Mouse (Mus musculus): ENCODE measurements around the gene Fam167b.

Fam167b gene

DNA sequence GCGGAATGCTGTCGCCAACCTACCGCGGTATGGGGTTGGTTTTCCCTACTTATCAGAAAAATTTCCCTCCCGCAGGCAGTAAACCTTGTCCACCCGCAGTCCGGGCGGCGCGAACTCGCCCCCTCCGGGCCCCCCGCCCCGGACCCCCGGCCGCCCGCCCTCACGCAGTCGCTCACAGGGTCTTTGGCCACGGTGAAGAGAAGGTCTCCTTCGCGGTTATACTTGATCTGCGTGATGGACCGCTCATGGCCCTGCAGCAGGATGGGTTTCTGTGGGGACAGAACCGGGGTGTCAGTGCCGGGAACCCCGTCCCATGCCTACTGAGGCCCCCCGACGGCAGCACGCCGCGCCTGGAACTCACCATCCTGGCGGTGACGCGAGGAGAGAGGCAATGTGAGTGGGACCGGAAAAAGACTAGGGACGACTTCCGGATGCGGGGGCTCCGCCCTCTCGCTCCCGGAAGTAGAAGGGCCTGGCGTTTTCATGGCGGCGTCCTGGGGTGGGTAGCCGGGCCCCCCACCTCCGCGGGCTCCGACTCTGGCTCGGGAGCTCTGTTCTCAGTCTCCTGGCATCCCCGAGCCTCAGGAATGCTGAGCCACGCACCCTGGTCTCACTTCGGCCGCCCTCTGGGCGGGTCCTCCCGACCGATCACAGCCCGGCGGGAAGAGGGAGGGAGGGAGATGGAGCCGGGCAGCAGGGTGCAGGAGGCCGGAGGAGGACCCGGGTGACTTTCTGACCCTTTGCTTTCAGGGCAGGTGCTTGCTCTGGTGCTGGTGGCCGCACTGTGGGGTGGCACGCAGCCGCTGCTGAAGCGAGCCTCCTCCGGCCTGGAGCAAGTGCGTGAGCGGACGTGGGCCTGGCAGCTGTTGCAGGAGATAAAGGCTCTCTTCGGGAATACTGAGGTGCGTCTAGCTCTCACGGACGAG lies 22.1 kb upstream of the Fam167b start, which contains the start of the genes Eif3i and Tmem234:
Eif3i (minus strand) TSS at position 416 of the 926 bp plus-strand sequence.
Tmem234 (plus strand) TSS at position 436 of the 926 bp plus-strand sequence.
- DNase-seq = peak; percentile 90 to 91

DNA sequence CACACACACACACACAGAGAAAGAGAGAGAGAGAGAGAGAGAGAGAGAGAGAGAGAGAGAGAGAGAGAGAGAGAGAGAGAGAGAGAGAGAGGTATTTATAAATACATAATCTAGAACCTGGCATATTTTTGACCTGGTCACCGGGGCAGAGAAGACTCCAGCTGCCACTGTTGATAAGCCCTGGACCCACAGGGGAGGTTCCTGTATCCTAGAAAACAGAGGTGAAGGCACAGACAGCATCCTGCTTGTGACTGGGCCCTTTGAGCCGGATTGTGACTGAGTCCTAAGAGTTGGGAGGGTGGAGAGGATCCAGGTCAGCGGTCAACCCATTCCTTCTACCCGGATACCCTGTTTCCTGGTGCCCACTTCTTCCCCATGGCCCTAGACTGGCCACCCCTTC lies 10.5 kb upstream of the Fam167b start:
- no peak for DNase-seq

DNA sequence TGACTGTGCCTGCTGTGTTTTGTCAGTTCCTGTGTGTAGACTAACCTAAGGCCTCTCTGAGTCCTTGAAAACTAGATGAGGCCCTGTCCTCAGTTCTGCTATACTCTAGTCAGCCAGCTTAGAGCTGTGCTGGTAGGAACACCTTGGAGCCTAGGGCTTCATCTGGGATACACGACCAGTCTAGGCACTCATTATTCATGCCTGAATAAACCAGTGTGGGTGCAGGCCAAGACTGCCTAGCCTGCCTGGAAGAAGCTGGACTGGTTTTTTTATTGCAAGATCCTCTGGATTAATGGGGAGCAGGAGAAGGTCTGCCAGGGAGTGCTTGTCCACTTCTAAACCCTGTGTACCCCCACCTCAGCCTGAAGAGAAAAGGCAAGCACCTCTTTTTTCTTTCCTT lies 8.6 kb upstream of the Fam167b start:
- DNase-seq = no peak

DNA sequence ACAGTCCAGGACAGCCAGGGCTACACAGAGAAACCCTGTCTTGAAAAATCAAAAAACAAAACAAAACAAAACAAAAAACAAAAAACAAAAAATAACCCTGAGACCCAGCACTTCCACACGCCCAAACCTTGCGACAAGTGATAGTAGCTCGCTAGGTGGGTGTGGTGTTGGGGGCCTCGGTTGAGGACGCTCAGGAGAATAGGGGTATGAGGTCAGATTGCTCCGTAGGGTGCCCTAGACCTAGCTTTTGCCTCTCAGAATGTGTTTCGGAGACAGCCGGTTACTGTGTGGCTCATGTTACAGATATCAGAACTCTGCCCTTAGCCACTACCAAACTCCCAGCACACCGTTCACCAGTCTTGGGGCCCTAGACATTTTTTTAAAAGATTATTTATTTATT lies 7.4 kb upstream of the Fam167b start:
- no peak for DNase-seq

DNA sequence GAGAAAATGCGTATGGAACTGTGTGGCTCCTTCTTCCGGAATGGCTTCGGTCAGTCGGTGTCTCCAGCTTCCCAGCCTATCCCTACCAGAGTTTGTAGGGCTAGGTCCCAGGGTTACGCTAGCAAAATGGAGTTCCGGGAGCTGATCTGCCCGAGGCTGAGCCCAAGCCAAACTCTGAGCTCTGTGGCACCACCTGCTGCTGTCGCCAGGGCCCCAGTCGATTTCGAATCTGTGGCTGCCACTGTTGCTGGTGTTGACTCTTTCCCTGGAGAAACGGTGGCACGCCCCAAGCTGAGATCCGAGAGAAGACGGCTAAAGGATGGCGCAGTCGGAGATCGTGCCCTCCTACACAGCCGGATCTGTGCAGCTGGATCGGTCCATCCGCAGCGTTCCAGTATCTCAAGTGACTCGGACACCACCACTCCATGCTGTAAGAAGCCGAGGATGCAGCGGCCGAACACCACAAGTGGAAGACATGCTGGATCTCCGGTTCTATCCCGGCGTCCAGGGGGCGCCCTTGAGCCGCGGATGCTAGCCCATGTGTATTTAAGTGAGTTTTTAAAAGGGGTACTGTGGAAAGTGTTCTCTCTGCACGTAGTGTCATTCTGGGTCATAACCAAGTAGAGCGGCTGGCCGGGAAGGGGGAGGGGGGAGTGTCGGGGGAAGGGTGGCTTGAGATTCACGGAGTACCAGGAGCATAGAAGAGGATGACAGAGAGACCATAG lies 6.7 kb upstream of the Fam167b start:
- DNase-seq = peak; percentile 89 to 90

DNA sequence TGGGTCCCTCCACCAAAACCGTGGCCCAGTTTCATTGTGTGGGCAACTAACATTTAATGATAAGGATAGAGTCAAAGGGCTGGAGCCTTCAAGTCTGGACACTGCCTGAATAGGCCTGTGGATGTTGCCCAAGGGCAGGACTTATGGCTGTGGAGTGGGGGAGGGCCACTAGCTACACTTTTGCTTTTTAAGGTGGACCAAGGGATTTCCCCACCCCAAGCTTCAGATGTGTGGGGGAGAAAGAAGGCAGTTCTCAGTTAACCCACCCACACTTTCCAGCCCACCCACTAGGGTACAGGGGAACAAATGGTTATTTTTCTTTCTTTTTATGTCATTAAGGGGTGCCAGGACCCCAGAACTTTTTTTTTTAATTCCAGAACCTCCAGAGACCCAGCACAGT lies 6.0 kb upstream of the Fam167b start:
- no peak for DNase-seq

DNA sequence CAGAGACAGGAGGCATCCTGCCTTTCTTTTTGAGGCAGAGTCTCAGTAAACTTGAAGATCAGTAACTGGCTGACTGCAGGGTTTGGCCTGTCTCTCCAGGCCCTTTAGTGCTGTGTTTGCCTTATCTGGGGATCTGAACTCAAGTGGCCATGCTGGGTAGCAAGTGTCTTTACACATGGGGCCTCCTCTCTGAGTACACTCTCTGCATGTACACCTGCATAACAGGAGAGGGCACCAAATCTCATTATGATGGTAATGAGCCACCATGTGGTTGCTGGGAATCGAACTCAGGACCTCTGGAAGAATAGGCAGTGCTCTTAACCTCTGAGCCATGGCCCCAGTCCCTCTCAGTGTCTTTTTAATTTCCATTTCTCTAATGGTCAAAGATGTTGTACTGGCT lies 3.9 kb upstream of the Fam167b start:
- DNase-seq = no peak

DNA sequence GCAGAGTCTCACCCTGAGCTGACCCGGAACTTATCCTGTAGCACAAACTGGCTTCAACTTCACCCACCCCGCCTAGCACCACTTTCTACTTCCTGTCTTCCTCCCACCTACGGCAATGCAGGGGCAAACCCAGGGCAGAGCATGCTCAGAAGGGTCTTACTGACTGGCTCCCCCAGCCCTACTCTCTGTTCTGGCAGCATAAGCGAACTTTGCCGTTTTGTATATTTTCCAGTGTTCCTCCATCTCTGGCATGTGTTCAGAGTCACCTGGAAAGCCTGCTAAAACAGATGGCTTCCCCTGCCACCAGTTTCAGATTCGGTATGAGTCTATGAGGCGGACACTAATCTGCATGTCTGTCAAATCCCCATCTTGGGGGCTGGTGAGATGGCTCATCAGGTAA lies 2.0 kb upstream of the Fam167b start:
- peak in 1 of 2 experiments; percentile 21 for DNase-seq

DNA sequence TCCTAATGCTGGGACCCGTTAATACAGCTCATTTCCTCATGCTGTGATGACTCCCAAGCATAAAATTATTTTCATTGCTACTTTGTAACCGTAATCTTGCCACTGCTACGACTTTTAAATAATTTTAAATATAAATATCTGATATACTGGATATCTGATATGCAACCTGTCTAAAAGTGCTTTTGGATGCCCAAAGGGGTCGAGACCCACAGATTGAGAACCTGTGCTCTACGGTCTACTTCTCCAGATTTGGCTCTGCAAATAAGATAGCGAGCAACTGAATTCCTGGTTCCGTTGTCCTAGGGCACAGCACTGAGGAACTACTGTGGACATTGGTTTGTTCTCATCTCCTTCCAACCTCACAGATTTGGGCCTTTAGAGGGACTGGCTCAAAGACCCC lies 661 bp downstream of the Fam167b start:
- no peak for DNase-seq

DNA sequence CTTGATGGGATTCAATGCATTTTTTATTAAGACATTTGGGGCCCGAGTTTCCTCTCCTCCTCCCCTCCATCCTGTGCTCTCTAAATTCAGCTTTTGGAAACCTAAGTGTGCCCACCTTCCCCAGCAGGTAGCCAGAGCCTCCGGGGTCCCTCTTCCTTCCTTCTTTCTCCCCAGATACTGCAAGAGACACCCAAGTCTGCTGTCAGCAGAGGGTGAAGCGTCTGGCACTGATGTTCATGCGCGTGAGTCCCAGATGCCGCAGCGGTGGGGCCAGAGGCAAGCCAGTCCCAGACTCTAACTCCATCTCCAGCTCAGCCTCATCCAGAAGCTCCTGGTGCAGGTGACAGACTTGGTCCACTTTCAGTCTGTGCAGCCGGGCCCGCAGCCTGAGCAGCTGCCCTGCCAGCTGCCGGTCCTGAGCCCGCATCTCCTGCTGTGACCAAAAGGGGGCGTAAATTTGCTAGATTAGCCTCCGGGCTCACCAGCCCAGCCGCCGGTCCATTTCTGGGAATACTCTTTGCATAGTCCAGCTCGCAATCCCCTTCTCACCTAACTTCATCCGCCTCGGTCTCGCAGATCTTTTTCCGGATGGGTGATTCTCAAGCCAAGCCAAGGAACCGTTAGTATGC lies 1.4 kb downstream of the Fam167b start:
- peak; percentile 74 to 82 for DNase-seq

DNA sequence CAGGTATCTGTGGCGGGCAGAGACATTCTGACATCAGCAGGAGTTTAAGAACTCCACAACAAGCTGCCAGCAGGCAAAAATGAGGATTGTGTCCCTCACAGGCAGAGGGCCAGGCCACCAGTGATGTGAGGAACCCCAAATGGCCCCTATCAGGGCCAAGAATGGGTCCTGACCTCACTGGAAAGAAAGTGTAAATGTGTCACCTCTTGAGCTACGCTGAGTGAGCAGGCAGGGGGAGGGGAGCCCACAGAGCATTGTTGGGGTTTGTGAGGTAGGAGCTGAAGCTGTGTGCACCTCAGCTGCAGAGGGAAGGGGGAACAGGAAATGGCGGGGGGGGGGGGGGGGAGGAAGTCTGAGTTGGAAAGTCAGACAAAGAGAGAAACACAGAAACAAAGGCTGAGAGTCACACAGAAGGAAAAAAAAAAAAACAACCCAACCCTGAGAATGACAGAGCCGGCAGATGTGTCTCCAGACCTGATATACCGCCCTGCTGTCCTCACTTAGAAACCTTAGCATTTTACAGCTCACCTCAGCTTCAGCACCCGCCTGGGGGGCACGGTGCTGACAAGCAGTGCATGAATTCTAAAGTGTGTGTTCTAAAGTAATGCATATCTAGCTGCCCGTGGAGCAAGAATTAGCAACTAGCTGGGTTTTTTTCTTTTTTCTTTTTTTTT lies 3.0 kb downstream of the Fam167b start:
- peak; percentile 56 to 63 for DNase-seq

DNA sequence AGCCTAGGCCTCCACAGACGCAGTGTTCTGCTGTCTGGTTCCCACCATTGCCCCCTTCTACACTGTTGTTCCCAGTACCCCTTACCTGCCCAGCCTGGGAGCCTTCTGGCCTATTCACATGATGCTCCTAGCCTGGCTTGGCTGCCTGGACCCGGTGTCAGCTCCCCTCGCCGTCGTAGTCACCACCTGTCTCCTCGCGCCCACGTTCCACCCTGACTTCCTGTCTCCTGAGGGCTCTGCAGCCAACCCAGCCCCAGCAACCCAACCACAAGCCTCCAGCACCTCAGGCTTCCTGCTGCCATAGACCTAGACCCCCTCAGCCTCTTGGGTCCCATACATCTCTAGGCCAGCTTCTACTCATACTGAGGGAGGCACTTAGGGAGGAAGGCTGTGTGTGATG lies 4.9 kb downstream of the Fam167b start, which contains the start of gene Lck:
Lck (minus strand) TSS at position 212 of the 400 bp plus-strand sequence.
- peak; percentile 25 to 48 for DNase-seq

DNA sequence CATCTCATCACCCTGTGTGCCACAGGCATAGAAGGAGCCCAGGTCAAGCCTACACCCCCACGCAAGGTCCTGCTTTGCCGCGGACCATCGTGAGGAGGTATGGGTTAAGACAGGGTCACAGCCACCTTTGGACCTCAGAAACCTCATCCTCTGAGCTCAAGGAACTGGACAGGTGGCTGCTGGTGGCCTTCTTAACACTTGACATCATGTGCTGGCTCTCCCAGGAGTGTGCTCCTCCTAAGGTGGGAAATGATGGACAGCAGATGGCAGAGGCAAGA lies 5.3 kb downstream of the Fam167b start:
- DNase-seq = no peak

DNA sequence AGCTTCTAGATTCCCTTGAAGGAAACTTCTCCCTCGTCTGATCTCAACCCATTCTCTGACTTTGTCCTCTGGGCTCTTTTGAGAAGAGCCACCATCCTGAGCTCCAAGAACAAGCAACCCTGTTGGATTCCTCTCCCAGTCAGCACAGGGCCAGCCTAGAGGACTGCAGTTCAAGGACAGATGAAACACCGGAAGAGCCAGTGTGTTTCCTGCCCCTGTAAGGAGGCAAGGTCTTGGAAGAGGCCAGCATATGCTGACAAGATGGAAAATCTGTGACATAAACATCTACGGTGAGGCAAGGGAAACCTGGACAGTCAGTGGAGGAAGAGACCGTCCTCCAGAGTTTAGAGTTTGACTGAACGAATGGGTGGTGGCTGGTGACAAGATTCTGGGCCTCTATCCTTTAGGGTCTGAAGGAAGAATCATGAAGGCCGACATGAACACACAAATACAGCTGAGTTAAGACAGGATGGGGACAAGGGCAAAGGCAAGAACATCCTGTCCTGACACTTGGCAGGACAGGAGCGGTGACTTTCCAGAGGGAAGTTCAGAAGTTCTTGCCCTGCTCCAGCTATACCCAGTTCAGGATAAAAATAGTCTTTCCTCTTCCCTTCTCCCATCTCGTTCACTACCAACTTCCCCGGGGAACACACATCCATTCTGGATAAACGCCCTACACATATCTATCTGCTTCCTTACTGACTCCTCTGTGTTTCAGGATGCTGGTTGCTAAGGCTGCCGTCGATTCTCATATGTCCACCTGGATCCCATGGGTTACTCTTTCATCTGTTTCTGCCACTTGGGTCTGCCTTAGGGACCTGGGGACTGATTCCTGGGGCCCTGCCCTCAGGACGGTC lies 5.9 kb downstream of the Fam167b start:
- DNase-seq = peak in 1 of 2 experiments; percentile 8

DNA sequence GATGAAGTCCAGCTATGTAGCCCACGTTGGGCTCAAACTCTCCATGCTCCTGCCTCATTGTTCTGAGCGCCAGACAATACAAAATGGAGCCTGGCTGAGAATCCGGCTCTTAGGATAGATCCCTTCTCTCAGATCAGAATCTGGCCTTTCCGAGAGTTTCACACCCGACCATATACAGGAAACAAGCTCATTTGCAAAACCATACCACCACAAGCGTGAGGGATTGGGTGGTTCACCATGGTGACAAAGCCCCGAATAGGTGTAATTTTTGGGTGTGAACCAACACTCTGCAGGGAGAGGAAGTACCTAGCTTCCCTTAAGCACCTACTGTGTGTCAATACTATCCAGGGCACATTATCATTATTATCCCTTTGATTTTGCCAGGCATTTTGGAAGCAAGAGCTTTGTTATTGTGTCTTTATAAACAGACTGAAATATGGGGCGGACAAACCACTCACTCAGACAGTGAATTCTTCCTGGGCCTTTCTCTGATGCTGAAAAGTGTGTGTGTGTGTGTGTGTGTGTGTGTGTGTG lies 6.7 kb downstream of the Fam167b start:
- no peak for DNase-seq

DNA sequence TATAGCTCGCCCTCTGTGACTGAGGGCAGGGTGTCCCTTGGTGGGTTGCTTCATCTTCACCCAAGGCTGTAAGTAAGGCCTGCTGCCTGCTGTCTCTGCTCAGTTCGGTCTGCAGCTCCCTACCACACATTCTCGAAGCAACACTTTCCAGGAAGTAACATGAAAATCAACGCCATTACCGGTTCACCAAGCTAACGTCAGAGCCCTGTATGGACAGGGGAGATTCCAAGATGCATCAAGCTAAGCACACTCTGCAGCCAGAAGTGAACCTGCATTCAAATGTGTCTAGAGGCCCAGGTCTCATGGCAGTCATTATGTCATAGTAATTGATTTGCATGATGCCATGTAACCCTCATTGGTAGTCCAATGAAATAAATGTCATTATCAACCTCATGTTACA lies 8.3 kb downstream of the Fam167b start:
- DNase-seq = no peak

DNA sequence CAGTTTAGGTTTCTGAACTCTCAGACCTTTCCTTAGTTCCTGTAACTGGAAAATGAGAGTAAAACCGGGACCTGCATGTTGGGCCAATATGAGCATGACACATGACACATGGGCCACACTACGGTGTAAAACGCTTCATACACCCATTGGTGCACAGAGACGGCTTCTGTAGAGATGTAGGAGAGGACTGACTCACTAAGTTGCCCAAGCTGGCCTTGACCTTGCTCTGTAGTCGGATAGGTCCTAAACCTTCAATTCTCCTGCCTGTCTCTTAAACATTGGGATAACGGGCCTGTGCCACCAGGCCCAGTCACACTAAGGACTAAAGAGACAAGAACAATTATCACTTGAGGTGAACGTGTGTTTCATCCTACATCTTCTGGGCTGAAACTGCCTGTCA lies 10.0 kb downstream of the Fam167b start:
- no peak for DNase-seq

DNA sequence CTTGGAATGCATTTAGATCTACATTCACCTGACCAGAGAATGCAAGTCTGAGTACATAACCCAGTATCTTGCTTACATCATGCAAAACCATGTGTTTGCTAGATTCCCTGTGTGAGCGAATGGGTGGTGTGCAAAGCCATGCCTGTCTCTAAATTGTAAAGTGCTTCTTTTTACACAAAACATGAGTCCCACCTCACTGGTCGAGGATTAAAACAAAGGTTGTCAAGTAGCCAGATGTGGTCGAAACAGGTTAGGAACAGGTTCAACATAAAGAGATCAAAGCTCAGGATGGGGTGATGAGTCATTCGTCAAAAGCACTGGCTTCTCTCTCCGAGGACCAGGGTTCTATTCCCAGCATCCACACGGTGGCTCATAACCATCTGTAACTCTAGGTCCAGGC lies 13.2 kb downstream of the Fam167b start:
- DNase-seq = no peak

DNA sequence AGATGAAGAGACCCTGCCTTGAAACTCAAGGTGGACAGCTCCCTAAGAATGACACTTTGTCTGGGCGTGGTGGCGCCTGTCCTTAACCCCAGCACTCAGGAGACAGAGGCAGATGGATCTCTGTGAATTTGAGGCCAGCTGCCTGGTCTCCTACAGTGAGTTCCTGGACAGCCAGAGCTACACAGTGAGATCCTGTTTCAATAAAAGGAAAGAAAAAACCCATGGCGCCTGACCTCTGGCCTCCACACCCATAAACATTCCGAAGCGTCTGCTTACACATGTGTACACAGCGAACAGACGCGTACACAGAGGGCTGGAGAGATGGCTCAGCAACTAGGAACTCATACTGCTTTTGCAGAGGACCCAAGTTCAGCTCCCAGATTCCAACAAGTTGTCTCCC lies 14.6 kb downstream of the Fam167b start:
- DNase-seq = peak in 1 of 2 experiments; percentile 40

DNA sequence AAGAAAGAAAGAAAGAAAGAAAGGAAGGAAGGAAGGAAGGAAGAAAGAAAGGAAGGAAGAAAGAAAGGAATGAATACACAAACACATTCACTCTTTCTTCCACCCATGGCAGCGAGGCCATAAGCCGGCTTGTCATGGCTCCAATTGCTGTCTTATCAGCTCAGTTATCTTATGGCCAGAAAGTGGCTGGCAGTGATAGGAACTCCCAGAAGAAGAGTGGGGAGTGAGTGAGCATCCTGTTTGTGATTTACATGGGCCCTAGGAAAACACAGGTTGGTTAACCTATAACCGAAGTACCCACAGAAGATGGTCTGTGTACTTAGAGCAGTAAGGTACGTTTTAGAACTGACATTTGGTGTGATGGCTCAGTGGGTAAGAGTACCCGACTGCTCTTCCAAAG lies 17.2 kb downstream of the Fam167b start:
- no peak for DNase-seq

DNA sequence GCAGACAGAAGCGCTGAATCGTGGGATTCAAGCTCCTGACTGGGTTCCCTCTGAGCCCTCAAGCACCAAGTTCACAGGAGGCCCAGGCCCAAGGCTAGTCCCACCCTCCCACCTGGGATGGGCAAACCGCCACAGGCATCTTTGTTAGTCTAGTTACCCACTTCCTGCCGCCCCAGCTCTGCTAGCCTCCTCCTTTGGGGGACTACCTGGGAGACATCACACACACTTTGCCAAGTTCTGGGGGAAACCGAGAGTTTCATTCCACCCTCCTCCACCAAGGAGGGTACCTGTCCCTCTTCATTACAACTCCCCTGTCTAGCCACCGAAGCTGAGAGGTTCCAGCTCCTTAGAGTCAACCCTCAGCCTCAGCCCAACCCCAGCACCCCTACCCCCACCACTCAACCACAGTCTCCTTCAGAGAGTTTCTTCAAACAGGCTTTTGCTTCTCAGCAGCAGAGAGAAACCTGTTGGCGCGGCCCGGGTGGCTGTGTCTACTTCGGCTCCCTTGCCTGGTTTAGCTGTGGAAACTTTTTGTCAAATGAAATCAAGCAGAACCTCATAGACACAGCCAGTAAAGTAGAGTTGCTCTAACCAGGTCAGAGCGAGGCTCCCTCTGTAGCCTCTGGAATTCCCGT lies 19.9 kb downstream of the Fam167b start:
- DNase-seq = peak; percentile 20 to 44
